Mouse (Mus musculus): ENCODE data around the gene Tbc1d1. TPM values are rescaled to one million over a fixed set of nuclear protein-coding genes. Genes with fewer than 3 reads are reported as not detected.
A peak's percentile ranks its signal among the peaks of the same experiment; 100 is the strongest.

Gene Tbc1d1
- polyA plus RNA-seq, 1 experiment from 2014 or later: 27.4 TPM

DNA sequence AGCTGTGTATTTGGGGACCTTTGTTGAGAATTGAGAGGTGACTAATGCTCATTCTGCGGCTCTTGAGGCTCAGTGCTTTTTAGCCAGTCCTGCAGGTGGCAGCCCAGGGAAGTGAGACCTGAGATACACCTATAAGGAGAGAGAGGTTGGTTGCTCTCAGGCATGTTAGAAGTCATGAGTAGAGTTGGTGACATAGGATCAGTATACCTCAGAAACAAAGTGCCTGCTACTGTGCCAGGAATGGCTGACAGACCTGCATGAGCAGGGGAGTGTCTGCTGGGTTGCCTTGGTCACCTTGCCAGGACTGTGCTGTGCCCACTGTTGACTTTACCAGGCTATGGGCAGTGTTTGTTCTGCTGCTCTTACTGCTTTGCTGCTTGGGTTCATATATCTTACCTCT is 157.4 kb downstream of the Tbc1d1 start:
- Histone ChIP-seq H3K27me3 (ENCODE audit: control insufficient read depth, insufficient read depth, low read length) (no peaks in the 10 kb centered on the region), H3K9ac (ENCODE audit: low read length) (no peak overlapping the region), H3K4me3 (ENCODE audit: low read length) (no peak overlapping the region), H3K4me2 (ENCODE audit: low read depth, low read length) (no peak overlapping the region), H3K36me3 (ENCODE audit: control insufficient read depth, insufficient read depth) (peaks cover 5% of the 10 kb centered on the region; the same call in 1 of the 2 replicates), H3K27ac (ENCODE audit: low read length) (no peak overlapping the region), H3K9me3 (replicated peaks; ENCODE audit: control insufficient read depth, low read length) (no peaks in the 10 kb centered on the region), H3K4me1 (ENCODE audit: control insufficient read depth, insufficient read depth, low read length) (peaks cover 8% of the 10 kb centered on the region)
- WGBS: 86% methylated on average over 1 of the region's 1 CpGs
- ATAC-seq (replicated peaks; ENCODE audit: extremely low read depth, insufficient read depth, low FRiP score): no peak

DNA sequence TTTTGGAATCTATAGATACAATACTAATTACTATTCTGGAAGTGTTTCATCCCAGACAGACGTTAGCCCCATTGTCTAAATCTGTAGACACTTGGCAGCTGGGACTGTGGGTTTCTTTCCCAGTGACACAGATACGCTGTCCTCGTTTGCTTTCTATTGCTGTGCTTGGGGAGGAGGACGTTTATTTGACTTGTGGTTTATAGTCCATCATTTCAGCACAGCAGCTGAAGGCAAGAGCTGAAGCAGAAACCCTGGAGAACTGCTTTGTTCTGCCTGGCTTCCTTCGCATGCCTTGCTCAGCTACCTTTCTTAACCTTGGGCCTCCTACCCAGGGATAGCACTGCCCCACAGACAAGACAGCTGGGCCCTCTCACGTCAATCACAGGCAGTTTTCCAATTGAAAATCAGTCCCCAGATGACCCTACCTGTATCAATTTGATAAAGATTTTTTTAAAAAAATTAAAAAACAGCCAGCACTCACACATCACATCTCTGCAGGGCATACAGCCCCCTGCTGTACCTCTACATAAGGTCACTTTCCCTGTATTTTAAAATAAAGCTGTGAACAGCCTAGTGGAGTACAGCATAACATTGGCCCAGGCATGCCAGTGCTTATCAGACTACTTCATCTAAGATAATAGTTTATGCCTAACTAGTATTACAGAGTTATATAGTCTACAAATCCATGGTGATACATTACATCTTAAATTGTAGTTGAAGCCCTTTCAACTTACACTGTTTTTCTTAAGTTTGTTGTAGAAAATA is 158.4 kb downstream of the Tbc1d1 start:
- H3K27ac ChIP-seq (ENCODE audit: low read length): no peak overlapping the region
- 58% methylated on average over 6 of the region's 6 CpGs for WGBS

DNA sequence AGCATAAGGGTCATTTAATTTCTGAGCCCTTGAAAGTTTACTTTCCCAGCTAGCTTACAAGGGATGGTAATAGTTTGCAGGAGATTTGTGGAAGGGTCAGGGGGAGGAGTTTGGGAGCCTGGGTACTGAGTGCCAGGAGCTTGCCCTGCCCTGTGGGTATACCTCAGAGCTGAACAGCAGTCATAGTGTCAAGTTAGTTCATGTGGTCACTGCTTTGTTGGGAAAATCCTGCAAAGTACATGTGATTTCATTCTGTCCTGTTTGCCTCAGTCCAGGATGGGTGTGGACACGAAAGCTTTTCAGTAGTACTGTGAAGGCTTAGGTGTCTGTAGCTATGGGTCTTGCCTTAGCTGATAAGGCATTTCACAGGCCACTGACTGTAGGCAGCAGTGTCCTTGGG is 159.0 kb downstream of the Tbc1d1 start:
- no peak for ATAC-seq (replicated peaks; ENCODE audit: extremely low read depth, insufficient read depth, low FRiP score)
- Histone ChIP-seq H3K9me3 (replicated peaks; ENCODE audit: control insufficient read depth, low read length) (no peaks in the 10 kb centered on the region), H3K4me1 (ENCODE audit: control insufficient read depth, insufficient read depth, low read length) (peaks cover 16% of the 10 kb centered on the region), H3K27me3 (ENCODE audit: control insufficient read depth, insufficient read depth, low read length) (no peaks in the 10 kb centered on the region), H3K36me3 (ENCODE audit: control insufficient read depth, insufficient read depth) (peaks cover 5% of the 10 kb centered on the region; the same call in 1 of the 2 replicates), H3K4me2 (ENCODE audit: low read depth, low read length) (no peak overlapping the region), H3K4me3 (ENCODE audit: low read length) (no peak overlapping the region), H3K27ac (ENCODE audit: low read length) (no peak overlapping the region), H3K9ac (ENCODE audit: low read length) (no peak overlapping the region)
- WGBS: 85% methylated on average over 1 of the region's 1 CpGs

More for the DNA sequence above, 158.4 kb downstream of the Tbc1d1 start:
- H3K9ac ChIP-seq (ENCODE audit: low read length): no peak overlapping the region
- no peaks in the 10 kb centered on the region for H3K9me3 ChIP-seq (replicated peaks; ENCODE audit: control insufficient read depth, low read length)
- ATAC-seq (replicated peaks; ENCODE audit: extremely low read depth, insufficient read depth, low FRiP score): no peak
- peaks cover 5% of the 10 kb centered on the region; the same call in 1 of the 2 replicates for H3K36me3 ChIP-seq (ENCODE audit: control insufficient read depth, insufficient read depth)
- H3K4me1 ChIP-seq (ENCODE audit: control insufficient read depth, insufficient read depth, low read length): peaks cover 14% of the 10 kb centered on the region
- H3K4me3 ChIP-seq (ENCODE audit: low read length): no peak overlapping the region
- H3K4me2 ChIP-seq (ENCODE audit: low read depth, low read length): no peak overlapping the region
- no peaks in the 10 kb centered on the region for H3K27me3 ChIP-seq (ENCODE audit: control insufficient read depth, insufficient read depth, low read length)

DNA sequence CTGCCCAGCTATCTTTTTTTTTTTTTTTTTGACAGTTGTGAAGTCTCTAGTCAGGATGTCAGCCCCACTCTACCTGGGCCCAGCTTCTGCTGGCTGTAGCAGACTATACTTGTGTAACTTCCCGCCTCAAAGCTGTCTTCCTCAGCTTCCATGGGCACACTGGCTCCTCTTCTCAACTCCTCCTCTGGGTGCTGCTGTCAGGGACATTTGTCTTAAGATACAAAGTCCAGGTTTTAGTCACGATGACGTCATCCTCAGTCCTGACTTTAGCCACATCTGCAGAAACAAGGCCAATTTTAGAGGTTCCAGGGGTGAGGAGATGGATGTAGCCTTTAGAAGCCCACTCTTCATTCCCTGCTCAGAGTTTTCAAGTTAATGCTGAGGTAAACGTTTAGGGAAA is 167.2 kb downstream of the Tbc1d1 start:
- no peak for ATAC-seq (replicated peaks; ENCODE audit: extremely low read depth, insufficient read depth, low FRiP score)

DNA sequence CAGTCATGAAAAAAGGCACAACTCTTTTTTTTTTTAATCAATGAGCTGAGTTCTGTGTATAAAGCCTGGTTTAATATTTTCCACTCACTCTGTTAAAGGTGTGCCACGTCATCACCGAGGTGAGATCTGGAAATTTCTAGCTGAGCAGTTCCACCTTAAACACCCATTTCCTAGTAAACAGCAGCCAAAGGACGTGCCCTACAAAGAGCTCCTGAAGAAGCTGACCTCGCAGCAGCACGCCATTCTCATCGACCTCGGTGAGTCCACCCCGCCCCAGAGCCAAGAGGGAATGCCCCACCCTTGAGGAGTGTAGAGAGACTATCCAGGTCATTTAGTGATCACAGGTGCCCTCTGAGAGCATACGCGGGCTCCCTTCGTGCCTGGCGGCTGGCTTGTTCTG is 168.2 kb downstream of the Tbc1d1 start:
- no peak overlapping the region for H3K4me3 ChIP-seq (ENCODE audit: low read length)

More for the DNA sequence above, 167.2 kb downstream of the Tbc1d1 start:
- Histone ChIP-seq H3K9ac (ENCODE audit: low read length) (no peak overlapping the region), H3K4me1 (ENCODE audit: control insufficient read depth, insufficient read depth, low read length) (peaks cover 35% of the 10 kb centered on the region), H3K27me3 (ENCODE audit: control insufficient read depth, insufficient read depth, low read length) (no peaks in the 10 kb centered on the region), H3K4me2 (ENCODE audit: low read depth, low read length) (no peak overlapping the region), H3K27ac (ENCODE audit: low read length) (no peak overlapping the region), H3K9me3 (replicated peaks; ENCODE audit: control insufficient read depth, low read length) (no peaks in the 10 kb centered on the region), H3K36me3 (ENCODE audit: control insufficient read depth, insufficient read depth) (no peaks in the 10 kb centered on the region), H3K4me3 (ENCODE audit: low read length) (no peak overlapping the region)
- 78% methylated on average over 4 of the region's 4 CpGs for WGBS

DNA sequence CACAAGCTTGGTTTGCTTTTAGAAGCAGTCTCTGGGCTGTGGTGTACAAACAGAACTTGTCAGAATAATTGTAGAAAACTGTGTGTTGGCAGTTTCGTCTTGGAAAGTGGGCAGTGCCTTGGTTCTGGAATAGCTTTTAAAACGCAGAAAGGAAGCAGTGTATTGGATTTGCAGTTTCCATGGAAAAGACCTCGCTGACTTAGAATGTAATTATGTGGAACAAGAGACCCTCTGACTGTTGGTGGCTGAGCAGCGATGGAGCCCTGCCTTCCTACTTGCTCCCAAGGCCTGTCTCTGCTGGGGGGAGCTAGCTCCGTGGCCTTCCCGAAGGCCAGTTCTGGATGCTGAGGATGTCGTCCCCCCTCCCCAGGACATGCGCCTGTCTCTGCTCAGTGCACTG is 168.8 kb downstream of the Tbc1d1 start:
- no peak overlapping the region for H3K9ac ChIP-seq (ENCODE audit: low read length)
- H3K4me2 ChIP-seq (ENCODE audit: low read depth, low read length): no peak overlapping the region
- WGBS: 87% methylated on average over 8 of the region's 8 CpGs

More for the DNA sequence above, 168.2 kb downstream of the Tbc1d1 start:
- no peak for ATAC-seq (replicated peaks; ENCODE audit: extremely low read depth, insufficient read depth, low FRiP score)
- Histone ChIP-seq H3K27ac (ENCODE audit: low read length) (no peak overlapping the region), H3K9ac (ENCODE audit: low read length) (no peak overlapping the region), H3K36me3 (ENCODE audit: control insufficient read depth, insufficient read depth) (peaks cover 8% of the 10 kb centered on the region), H3K9me3 (replicated peaks; ENCODE audit: control insufficient read depth, low read length) (no peaks in the 10 kb centered on the region), H3K27me3 (ENCODE audit: control insufficient read depth, insufficient read depth, low read length) (no peaks in the 10 kb centered on the region), H3K4me1 (ENCODE audit: control insufficient read depth, insufficient read depth, low read length) (peaks cover 31% of the 10 kb centered on the region), H3K4me2 (ENCODE audit: low read depth, low read length) (no peak overlapping the region)
- WGBS: 91% methylated on average over 12 of the region's 12 CpGs

DNA sequence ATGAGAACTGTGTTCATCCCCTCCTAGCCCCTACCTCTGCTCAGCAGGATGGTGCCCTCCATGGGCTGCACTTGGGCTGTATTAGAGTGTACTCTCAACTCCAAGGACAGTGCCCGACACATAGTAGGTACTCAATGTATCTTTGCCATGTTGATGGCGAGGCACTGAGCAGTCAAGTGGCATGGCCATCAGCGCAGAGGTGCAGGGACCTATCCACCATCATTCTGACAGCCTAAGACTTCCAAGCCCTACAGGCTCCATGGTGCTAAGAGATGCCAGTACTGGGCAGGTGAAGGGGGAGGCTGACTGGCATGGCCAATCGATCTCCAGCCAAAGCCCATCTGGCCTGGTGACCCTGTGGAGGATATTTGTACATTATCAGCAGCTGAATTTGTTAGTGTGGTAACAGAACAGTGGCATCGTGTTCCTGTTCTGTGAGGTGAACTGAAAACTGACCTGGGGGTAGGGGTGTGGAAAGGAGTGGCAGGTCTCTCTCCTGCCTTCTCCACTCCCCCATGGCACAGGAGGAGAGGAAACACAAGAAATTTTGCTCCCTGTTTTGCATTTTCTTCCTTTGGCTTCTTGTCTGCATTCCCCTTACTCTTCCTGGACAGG is 169.7 kb downstream of the Tbc1d1 start:
- ATAC-seq (replicated peaks; ENCODE audit: extremely low read depth, insufficient read depth, low FRiP score): no peak
- peaks cover 8% of the 10 kb centered on the region for H3K36me3 ChIP-seq (ENCODE audit: control insufficient read depth, insufficient read depth)
- H3K27ac ChIP-seq (ENCODE audit: low read length): peak overlapping the region; percentile 66
- 91% methylated on average over 5 of the region's 5 CpGs for WGBS
- no peaks in the 10 kb centered on the region for H3K9me3 ChIP-seq (replicated peaks; ENCODE audit: control insufficient read depth, low read length)
- H3K4me1 ChIP-seq (ENCODE audit: control insufficient read depth, insufficient read depth, low read length): peaks cover 29% of the 10 kb centered on the region
- no peak overlapping the region for H3K4me3 ChIP-seq (ENCODE audit: low read length)
- no peak overlapping the region for H3K4me2 ChIP-seq (ENCODE audit: low read depth, low read length)
- no peaks in the 10 kb centered on the region for H3K27me3 ChIP-seq (ENCODE audit: control insufficient read depth, insufficient read depth, low read length)
- H3K9ac ChIP-seq (ENCODE audit: low read length): no peak overlapping the region

More for the DNA sequence above, 168.8 kb downstream of the Tbc1d1 start:
- Histone ChIP-seq H3K4me3 (ENCODE audit: low read length) (no peak overlapping the region), H3K27me3 (ENCODE audit: control insufficient read depth, insufficient read depth, low read length) (no peaks in the 10 kb centered on the region), H3K36me3 (ENCODE audit: control insufficient read depth, insufficient read depth) (peaks cover 8% of the 10 kb centered on the region), H3K27ac (ENCODE audit: low read length) (no peak overlapping the region), H3K4me1 (ENCODE audit: control insufficient read depth, insufficient read depth, low read length) (peaks cover 27% of the 10 kb centered on the region), H3K9me3 (replicated peaks; ENCODE audit: control insufficient read depth, low read length) (no peaks in the 10 kb centered on the region)
- no peak for ATAC-seq (replicated peaks; ENCODE audit: extremely low read depth, insufficient read depth, low FRiP score)

DNA sequence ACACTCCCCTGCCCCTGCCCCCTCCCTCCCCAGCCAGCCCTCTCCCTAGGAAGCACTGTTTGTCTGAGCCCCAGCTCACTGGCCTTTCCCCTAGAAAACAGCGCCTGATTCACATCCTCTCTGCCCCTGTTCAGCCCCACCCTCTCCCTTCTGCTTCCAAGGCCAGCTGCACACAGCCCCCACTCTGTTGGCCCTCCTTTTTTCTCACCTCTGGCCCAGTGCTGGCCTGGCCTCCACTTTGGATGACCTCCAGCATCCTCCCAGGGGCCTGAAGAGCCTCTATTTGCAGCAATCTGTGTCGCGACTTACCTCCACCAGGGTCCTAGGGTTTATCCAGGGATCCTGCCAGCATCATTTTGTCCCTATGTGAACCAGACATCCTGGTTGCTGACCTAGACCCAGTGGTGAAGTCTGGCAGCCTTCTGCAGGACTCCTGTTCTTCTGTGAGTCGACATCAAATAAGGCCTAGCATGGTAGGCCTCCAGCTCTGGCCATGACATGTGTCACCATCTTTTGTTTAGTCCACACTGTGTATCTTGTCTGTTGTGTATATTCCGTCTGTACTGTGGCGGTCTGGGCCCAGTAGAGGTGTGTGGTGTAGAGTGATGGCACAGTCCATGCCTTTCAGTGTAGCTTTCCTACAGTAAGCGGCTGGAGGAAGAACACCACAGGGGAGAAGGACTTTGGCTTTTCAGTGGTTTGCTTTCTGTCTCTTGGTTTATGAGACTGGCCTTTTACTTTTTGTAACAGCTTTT is 170.5 kb downstream of the Tbc1d1 start:
- Histone ChIP-seq H3K27me3 (ENCODE audit: control insufficient read depth, insufficient read depth, low read length) (no peaks in the 10 kb centered on the region), H3K4me2 (ENCODE audit: low read depth, low read length) (no peak overlapping the region), H3K36me3 (ENCODE audit: control insufficient read depth, insufficient read depth) (peaks cover 8% of the 10 kb centered on the region), H3K27ac (ENCODE audit: low read length) (peak overlapping the region; percentile 66), H3K9me3 (replicated peaks; ENCODE audit: control insufficient read depth, low read length) (no peaks in the 10 kb centered on the region), H3K4me3 (ENCODE audit: low read length) (no peak overlapping the region), H3K9ac (ENCODE audit: low read length) (0 out of 2 replicates have a peak overlapping the region, but pooled peaks have one; percentile 5), H3K4me1 (ENCODE audit: control insufficient read depth, insufficient read depth, low read length) (peaks cover 27% of the 10 kb centered on the region)
- WGBS: 54% methylated on average over 7 of the region's 7 CpGs
- ATAC-seq (replicated peaks; ENCODE audit: extremely low read depth, insufficient read depth, low FRiP score): peak; percentile 88

All from heart, embryonic 16.5 days (tissue).